Mouse (Mus musculus) left cerebral cortex, adult 2 months (tissue): ENCODE results near the gene Tcp11l1. TPM values are rescaled to one million over a fixed set of nuclear protein-coding genes. Genes with fewer than 3 reads are reported as not detected.

Experiments used
- DNase-seq, 2 experiments: peaks; one replicate each; pipeline ENCODE4 v3.0.0; 2021 to 2022; ENCODE audit warnings: low spot score in 2 of 2, mixed read lengths in 1 of 2; ENCODE audit errors: extremely low spot score in 1 of 2
- H3K27ac ChIP-seq: fragments of 200-600 bp; 2 replicates; pipeline ENCODE4 v1.8.1; 2022
- H3K4me3 ChIP-seq: fragments of 200-600 bp; 2 replicates; pipeline ENCODE4 v1.8.1; 2022
- CTCF ChIP-seq: fragments of 200-600 bp; IDR thresholded peaks from 2 replicates; pipeline ENCODE4 v1.8.1; 2022; ENCODE audit warnings: antibody characterized with exemption, mild to moderate bottlenecking, moderate library complexity
- intact Hi-C: fragments of 180-260 bp; cut with DNase I; formaldehyde crosslinking; loops from one replicate; pipeline ENCODE4 v1.15.1; 2025
- total RNA-seq, 2 experiments: library from RNA; stranded (reverse); gene quantifications; 2 replicates each; pipeline ENCODE4 v1.2.3; 2021

Gene Tcp11l1
- total RNA-seq, 2 experiments from 2014 or later = 41.5 to 42.6 TPM

- no peak overlapping the region for H3K4me3 ChIP-seq
- peak; percentile 31; the same call in 1 of the 2 replicates for TF ChIP-seq CTCF
- H3K27ac ChIP-seq = no peak overlapping the region
- intact Hi-C loops = no loop called here
- DNase-seq = no peak
Observed at GRCm38 (mm10) chr2:104669122-104669804, 42.7 kb downstream of the Tcp11l1 start.

DNA sequence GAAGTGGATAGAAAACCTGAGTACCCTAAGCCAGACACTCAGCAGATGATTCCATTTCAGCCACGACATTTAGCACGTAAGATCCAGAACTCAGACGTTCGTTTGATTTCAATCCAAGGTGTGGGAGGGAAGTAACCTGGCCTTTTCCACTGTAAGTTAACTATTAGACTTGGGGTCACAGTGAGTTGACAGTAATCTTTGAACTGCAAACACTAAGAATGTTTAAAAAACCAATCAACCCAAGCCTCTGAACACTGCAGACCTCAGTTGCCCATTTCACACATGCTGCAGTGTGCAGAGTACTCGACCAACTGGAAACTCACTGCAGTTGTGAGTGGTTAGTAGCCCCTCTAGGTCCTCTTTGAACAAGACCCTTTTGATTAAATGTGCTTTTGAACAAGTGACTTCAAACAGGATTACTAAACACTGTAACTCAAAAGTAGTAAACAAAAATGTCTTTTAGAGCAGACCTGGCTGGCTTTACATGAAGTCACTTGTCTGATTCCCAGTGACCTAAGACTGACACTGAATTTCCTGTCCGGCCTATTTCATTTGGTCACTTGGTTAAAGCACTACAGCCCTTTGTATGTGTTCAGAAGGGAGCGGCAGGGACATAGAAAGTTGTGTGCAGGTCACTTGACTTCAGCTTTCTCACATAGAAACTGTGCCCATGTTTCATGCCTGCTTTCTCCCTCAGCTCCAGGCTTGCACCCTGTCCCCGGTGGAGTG lies 48.4 kb downstream of the Tcp11l1 start:
- H3K27ac ChIP-seq = no peak overlapping the region
- TF ChIP-seq CTCF = no peak
- intact Hi-C loops = no loop called here
- DNase-seq = no peak
- H3K4me3 ChIP-seq = no peak overlapping the region

DNA sequence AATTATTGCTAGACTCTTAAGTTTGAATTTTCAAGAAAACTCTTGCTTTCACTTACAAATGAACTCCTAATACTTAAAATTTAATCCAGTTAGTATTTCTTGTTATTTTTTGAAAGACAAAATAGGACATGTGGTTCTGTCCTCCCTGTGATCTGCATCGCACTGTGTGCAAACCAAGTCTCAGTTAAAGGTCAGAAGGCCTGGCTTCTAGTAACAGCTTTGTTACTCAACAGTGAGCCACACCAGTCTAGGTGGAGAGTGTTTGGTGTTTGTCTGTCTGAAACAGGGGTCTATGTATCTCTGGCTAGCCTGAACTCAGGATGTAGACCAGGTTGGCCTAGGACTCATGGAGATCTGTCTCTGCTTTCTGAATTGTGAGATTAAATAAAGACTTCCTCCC lies 53.3 kb downstream of the Tcp11l1 start:
- DNase-seq = no peak
- no peak for TF ChIP-seq CTCF
- no peak overlapping the region for H3K27ac ChIP-seq
- no peak overlapping the region for H3K4me3 ChIP-seq
- intact Hi-C loops = no loop called here

DNA sequence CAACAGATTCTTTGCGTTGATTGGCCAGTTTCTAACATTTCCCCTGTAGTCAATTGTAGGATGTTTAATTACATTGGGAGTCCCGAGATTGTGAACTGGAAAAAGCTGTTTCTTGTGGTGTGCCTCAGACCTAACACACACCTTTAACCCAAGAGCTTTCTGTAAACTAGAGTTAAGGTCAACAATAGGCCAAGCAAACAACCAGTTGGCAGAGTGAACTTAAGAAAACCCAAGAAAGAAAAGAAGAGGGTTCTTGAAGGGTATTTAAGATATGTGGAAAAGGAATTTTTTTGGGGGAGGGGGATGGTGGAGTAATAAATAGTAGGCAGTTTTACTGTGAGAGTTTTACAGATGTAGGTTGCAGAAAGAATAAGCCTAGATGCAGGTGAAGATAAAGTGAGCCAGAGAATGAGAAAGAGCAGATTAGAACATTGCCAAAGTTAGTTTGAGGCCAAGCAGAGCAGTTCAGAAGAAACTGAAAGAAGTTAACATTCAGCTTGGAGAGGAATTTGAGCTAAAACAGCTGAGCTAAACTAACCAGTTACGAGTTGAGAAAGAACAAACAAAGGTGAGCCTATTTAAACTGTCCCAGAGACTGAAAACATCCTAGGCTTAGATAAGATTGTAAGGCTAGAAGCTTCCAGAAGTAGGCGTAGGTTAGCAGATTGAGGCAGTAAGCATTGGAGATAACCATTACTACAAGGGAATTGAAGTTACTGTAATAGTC lies 95.8 kb downstream of the Tcp11l1 start:
- Histone ChIP-seq H3K27ac (no peak overlapping the region), H3K4me3 (no peak overlapping the region)
- intact Hi-C loops = no loop called here
- DNase-seq = no peak
- TF ChIP-seq CTCF = no peak

DNA sequence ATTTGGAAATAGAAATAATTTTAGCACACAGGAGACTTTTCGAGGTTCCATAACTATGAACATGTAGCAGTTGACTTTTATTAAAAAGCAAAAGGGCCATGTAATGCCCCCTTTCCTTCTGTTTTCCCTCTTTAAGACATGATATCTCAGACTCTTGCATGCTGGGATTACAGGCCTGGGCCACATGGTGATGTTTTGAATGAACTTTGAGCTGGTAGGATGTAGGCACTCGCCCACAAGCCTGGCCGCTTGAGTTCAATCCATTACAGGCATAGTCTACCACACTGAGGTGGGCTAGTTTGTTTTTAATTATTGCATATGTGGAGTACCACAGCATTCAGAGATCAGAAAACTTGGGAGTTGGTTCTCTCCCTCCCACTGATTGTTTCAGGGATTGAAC lies 97.2 kb downstream of the Tcp11l1 start:
- H3K4me3 ChIP-seq = no peak overlapping the region
- intact Hi-C loops = no loop called here
- H3K27ac ChIP-seq = no peak overlapping the region
- no peak for DNase-seq
- TF ChIP-seq CTCF = no peak

Other genes with a start within 250 kb of the Tcp11l1 start
- gene Hipk3, start 217.7 kb downstream of the Tcp11l1 start, total RNA-seq = 100 to 1,000 TPM in 1 of 2 experiments, 10 to 100 TPM in 1; 95.6 to 101 TPM
- 10 to 100 TPM; 43.1 to 46.2 TPM for gene Cstf3, start 121.6 kb downstream of the Tcp11l1 start, total RNA-seq
- not detected for gene Pin1rt1, start 4.2 kb upstream of the Tcp11l1 start, total RNA-seq
- 1 to 10 TPM in 1 of 2 experiments, under 1 TPM in 1; 0.63 to 1.4 TPM for gene Depdc7, start 30.7 kb upstream of the Tcp11l1 start, total RNA-seq
- gene Qser1, start 104.6 kb upstream of the Tcp11l1 start, total RNA-seq = 10 to 100 TPM; 10.2 to 10.8 TPM
- gene Prrg4, start 137.7 kb upstream of the Tcp11l1 start, total RNA-seq = under 1 TPM; 0.49 to 0.63 TPM
- 1 to 10 TPM in 1 of 2 experiments, not detected in 1; 2.4 TPM for gene Ccdc73, start 155.6 kb upstream of the Tcp11l1 start, total RNA-seq